Mouse (Mus musculus): ENCODE measurements at regions not wholly inside any gene's neighbourhood (a gene's known extent, or its start where the extent isn't known, plus 50 kb on each side); places are given as distances from the start of the nearest gene placed in this dataset.
A peak's percentile ranks its signal among the peaks of the same experiment; 100 is the strongest.

DNA sequence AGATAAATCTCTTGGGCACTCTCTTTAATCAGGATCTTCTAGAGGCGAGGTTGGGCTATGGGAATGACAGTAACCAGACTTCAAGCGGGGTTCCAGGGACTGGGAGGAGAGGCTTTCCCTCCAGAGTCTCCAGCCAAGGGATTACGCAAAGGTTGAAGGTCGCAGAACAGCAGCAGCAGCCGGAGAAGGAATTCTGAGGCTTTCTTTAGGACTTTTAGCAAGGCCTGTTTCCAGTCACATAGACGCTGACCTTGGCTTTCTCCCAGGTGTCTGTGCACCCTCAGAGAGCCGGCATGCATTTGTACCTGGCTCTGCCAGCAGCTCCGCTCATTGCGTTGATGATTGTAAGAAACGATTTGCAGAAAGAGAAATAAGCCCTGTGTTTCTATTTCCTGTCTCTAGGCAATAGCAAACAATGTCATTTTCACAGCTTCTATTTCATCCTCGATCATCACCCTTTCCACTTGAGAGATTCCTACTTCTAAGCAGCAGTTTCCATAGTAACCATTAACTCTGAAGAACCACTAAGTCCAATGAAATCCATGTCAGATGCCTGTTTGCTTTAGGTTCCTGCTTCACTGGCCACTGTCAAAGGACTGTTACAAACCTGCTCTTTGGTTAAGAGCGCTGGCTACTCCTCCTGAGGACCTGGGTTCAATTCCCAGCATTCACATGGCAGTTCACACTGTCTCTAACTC lies 104.7 kb upstream of the Tmem72 start:
- 16% methylated on average over 12 of the region's 12 CpGs for WGBS

DNA sequence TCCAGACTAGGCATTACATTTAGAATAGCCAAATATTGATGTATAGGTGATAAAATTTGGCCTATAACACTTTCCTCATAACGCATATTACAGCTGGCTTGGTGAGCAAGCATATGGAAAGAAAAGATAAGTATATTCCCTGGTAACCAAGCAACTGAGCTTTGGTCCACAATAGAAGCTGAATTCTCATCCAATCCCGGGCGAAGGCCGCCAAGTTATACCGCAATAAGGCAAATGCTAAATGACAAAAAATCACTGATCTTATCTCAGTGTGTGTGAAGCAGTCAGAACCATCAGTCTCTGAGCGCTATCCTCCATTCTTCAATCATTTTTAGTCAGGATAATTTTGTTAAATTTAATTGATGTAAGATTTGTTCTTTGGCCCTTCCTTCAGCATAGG lies 105.9 kb upstream of the Tmem72 start:
- no peak overlapping the region for H3K27ac ChIP-seq (ENCODE audit: low read depth, low read length)
- H3K4me3 ChIP-seq (ENCODE audit: low read depth, low read length) = no peak overlapping the region
- no peaks in the 10 kb centered on the region for H3K36me3 ChIP-seq (ENCODE audit: insufficient read depth, low read length)
- no peak overlapping the region for H3K4me2 ChIP-seq (ENCODE audit: low read depth, low read length, poor library complexity, severe bottlenecking)
- no peak for ATAC-seq (ENCODE audit: low FRiP score)
- H3K9me3 ChIP-seq (ENCODE audit: low read length) = no peaks in the 10 kb centered on the region
- WGBS = 89% methylated on average over 6 of the region's 6 CpGs
- H3K4me1 ChIP-seq (ENCODE audit: insufficient read depth, low read length) = peaks cover 11% of the 10 kb centered on the region; the same call in 1 of the 2 replicates
- TF ChIP-seq CTCF (IDR thresholded peaks at IDR 0.05) = no peak
- no peaks in the 10 kb centered on the region for H3K27me3 ChIP-seq (ENCODE audit: insufficient read depth, low read length)
- H3K9ac ChIP-seq (replicated peaks; ENCODE audit: low read length, poor library complexity, severe bottlenecking) = no peak overlapping the region
- DNase-seq (ENCODE audit: low spot score) = no peak

More for the DNA sequence above, 104.7 kb upstream of the Tmem72 start:
- Histone ChIP-seq H3K36me3 (ENCODE audit: insufficient read depth, low read length) (no peaks in the 10 kb centered on the region), H3K9ac (replicated peaks; ENCODE audit: low read length, poor library complexity, severe bottlenecking) (no peak overlapping the region), H3K27me3 (ENCODE audit: insufficient read depth, low read length) (no peaks in the 10 kb centered on the region), H3K27ac (ENCODE audit: low read depth, low read length) (peak overlapping the region; percentile 77), H3K4me3 (ENCODE audit: low read depth, low read length) (no peak overlapping the region), H3K4me1 (ENCODE audit: insufficient read depth, low read length) (peaks cover 11% of the 10 kb centered on the region; the same call in 1 of the 2 replicates), H3K9me3 (ENCODE audit: low read length) (no peaks in the 10 kb centered on the region), H3K4me2 (ENCODE audit: low read depth, low read length, poor library complexity, severe bottlenecking) (no peak overlapping the region; the same call in 1 of the 2 replicates)
- ATAC-seq (ENCODE audit: low FRiP score) = peak; percentile 78
- TF ChIP-seq CTCF (IDR thresholded peaks at IDR 0.05) = no peak
- DNase-seq (ENCODE audit: low spot score) = peak; percentile 77

DNA sequence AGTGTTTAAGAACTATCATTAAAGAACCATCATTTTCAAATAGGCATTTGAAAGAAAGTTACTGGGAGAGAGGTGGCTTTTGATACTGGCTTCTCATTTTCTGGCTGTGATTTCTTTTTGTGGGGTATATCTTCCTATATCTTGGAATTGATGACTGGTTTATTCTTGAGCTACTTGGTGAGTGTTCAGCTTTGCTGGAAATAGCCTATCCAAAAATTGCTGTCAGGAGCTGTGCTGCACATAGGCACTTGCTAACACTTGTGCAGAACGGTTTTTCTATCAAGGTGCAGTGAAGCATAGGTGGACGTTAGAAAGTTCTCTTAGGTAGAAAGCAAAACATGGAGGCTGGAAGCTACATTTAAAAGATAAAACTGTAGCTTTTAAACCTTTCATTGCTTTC lies 108.9 kb upstream of the Tmem72 start:
- TF ChIP-seq CTCF (IDR thresholded peaks at IDR 0.05) = no peak
- H3K27me3 ChIP-seq (ENCODE audit: insufficient read depth, low read length) = no peaks in the 10 kb centered on the region
- ATAC-seq (ENCODE audit: low FRiP score) = no peak
- H3K4me1 ChIP-seq (ENCODE audit: insufficient read depth, low read length) = peaks cover 8% of the 10 kb centered on the region; the same call in 1 of the 2 replicates
- H3K9ac ChIP-seq (replicated peaks; ENCODE audit: low read length, poor library complexity, severe bottlenecking) = no peak overlapping the region
- H3K9me3 ChIP-seq (ENCODE audit: low read length) = no peaks in the 10 kb centered on the region
- H3K27ac ChIP-seq (ENCODE audit: low read depth, low read length) = no peak overlapping the region
- no peak overlapping the region for H3K4me2 ChIP-seq (ENCODE audit: low read depth, low read length, poor library complexity, severe bottlenecking)
- H3K4me3 ChIP-seq (ENCODE audit: low read depth, low read length) = no peak overlapping the region
- no peaks in the 10 kb centered on the region for H3K36me3 ChIP-seq (ENCODE audit: insufficient read depth, low read length)
- 84% methylated on average over 2 of the region's 2 CpGs for WGBS
- DNase-seq (ENCODE audit: low spot score) = no peak

GRCm38 (mm10) chr6:116829341-116829740 lies 112.6 kb upstream of the Tmem72 start:
- Histone ChIP-seq H3K9ac (replicated peaks; ENCODE audit: low read length, poor library complexity, severe bottlenecking) (no peak overlapping the region), H3K9me3 (ENCODE audit: low read length) (no peaks in the 10 kb centered on the region), H3K4me1 (ENCODE audit: insufficient read depth, low read length) (no peaks in the 10 kb centered on the region), H3K27ac (ENCODE audit: low read depth, low read length) (no peak overlapping the region), H3K4me3 (ENCODE audit: low read depth, low read length) (no peak overlapping the region), H3K27me3 (ENCODE audit: insufficient read depth, low read length) (no peaks in the 10 kb centered on the region), H3K4me2 (ENCODE audit: low read depth, low read length, poor library complexity, severe bottlenecking) (no peak overlapping the region), H3K36me3 (ENCODE audit: insufficient read depth, low read length) (no peaks in the 10 kb centered on the region)
- ATAC-seq (ENCODE audit: low FRiP score) = no peak
- TF ChIP-seq CTCF (IDR thresholded peaks at IDR 0.05) = no peak
- 43% methylated on average over 2 of the region's 2 CpGs for WGBS
- peak; percentile 70 for DNase-seq (ENCODE audit: low spot score)

GRCm38 (mm10) chr6:116845990-116846862 lies 129.5 kb upstream of the Tmem72 start:
- 85% methylated on average over 11 of the region's 11 CpGs for WGBS
- Histone ChIP-seq H3K4me3 (ENCODE audit: low read depth, low read length) (no peak overlapping the region), H3K36me3 (ENCODE audit: insufficient read depth, low read length) (no peaks in the 10 kb centered on the region), H3K4me1 (ENCODE audit: insufficient read depth, low read length) (no peaks in the 10 kb centered on the region), H3K27me3 (ENCODE audit: insufficient read depth, low read length) (no peaks in the 10 kb centered on the region), H3K9me3 (ENCODE audit: low read length) (no peaks in the 10 kb centered on the region), H3K4me2 (ENCODE audit: low read depth, low read length, poor library complexity, severe bottlenecking) (no peak overlapping the region), H3K9ac (replicated peaks; ENCODE audit: low read length, poor library complexity, severe bottlenecking) (no peak overlapping the region), H3K27ac (ENCODE audit: low read depth, low read length) (no peak overlapping the region)
- TF ChIP-seq CTCF (IDR thresholded peaks at IDR 0.05) = no peak
- DNase-seq (ENCODE audit: low spot score) = no peak
- no peak for ATAC-seq (ENCODE audit: low FRiP score)
